Mouse (Mus musculus) intestine, embryonic 15.5 days (tissue): ENCODE results near the gene Lep. TPM values are rescaled to one million over a fixed set of nuclear protein-coding genes. Genes with fewer than 3 reads are reported as not detected.

ENCODE experiments used
- ATAC-seq: fragments of 200-750 bp; cut with Nextera tagmentation; 2 replicates; pipeline ENCODE4 v1.8.0; 2017; ENCODE audit warnings: moderate TSS enrichment, moderate library complexity
- H3K27ac ChIP-seq: fragments of 300-500 bp; sonication (generic); 2 replicates; pipeline ENCODE4 v1.5.1; 2015; ENCODE audit warnings: mild to moderate bottlenecking, inconsistent platforms
- H3K27me3 ChIP-seq: fragments of 300-500 bp; sonication (generic); replicated peaks from 2 replicates; pipeline ENCODE4 v1.6.1; 2015; ENCODE audit warnings: inconsistent platforms
- H3K36me3 ChIP-seq: fragments of 300-500 bp; sonication (generic); 2 replicates; pipeline ENCODE4 v1.6.1; 2015; ENCODE audit warnings: inconsistent platforms
- H3K4me1 ChIP-seq: fragments of 300-500 bp; sonication (generic); replicated peaks from 2 replicates; pipeline ENCODE4 v1.6.1; 2015; ENCODE audit warnings: inconsistent platforms
- H3K4me2 ChIP-seq: fragments of 300-500 bp; sonication (generic); replicated peaks from 2 replicates; pipeline ENCODE4 v1.6.1; 2015; ENCODE audit warnings: mild to moderate bottlenecking, inconsistent platforms
- H3K4me3 ChIP-seq: fragments of 300-500 bp; sonication (generic); replicated peaks from 2 replicates; pipeline ENCODE4 v1.5.1; 2015; ENCODE audit warnings: inconsistent platforms
- H3K9ac ChIP-seq: fragments of 300-500 bp; sonication (generic); 2 replicates; pipeline ENCODE4 v1.6.1; 2015; ENCODE audit warnings: inconsistent platforms
- H3K9me3 ChIP-seq: fragments of 300-500 bp; sonication (generic); 2 replicates; pipeline ENCODE4 v1.6.1; 2016; ENCODE audit warnings: inconsistent platforms
- WGBS: fragments of 180-500 bp; shearing (Covaris S2); methylation state at CpG from one replicate; pipeline ENCODE4 v1.1.7; 2015; 5-methylcytosine and 5-hydroxymethylcytosine counted together
- polyA plus RNA-seq: library from polyadenylated mRNA; unstranded; fragments of >200 nt; fragmentation: Nextera tagmentation; extraction: Ambion mirVana; gene quantifications from 2 replicates; pipeline ENCODE4 v1.2.1, GENCODE M21; 2015

Gene Lep
- polyA plus RNA-seq, 1 experiment from 2014 or later = not detected

DNA sequence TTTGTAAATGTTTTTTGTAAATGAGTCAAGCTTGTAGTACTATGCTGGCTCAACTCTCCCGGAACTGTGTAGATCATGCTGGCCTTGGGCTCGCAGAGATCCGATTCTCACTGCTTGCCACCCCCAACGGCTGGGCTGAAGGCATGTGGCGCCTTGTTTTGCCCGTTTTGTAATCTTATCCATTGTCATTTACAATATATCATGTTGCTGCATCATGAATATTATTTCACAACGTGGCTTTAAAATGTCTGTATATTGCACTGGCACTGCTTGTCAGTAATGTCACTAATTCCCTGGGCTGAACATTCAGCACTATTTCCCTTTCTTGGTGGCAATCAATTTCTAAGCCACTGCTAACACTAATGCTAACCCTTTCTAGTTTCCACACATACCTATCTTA, 3.6 kb upstream of the Lep start:
- ATAC-seq = no peak
- H3K9me3 ChIP-seq = no peaks in the 10 kb centered on the region
- no peak overlapping the region for H3K4me2 ChIP-seq
- H3K9ac ChIP-seq = no peak overlapping the region
- no peaks in the 10 kb centered on the region for H3K4me1 ChIP-seq
- H3K27me3 ChIP-seq = no peaks in the 10 kb centered on the region
- no peak overlapping the region for H3K4me3 ChIP-seq
- H3K36me3 ChIP-seq = no peaks in the 10 kb centered on the region
- H3K27ac ChIP-seq = no peak overlapping the region
- 84% methylated on average over 7 of the region's 7 CpGs for WGBS

DNA sequence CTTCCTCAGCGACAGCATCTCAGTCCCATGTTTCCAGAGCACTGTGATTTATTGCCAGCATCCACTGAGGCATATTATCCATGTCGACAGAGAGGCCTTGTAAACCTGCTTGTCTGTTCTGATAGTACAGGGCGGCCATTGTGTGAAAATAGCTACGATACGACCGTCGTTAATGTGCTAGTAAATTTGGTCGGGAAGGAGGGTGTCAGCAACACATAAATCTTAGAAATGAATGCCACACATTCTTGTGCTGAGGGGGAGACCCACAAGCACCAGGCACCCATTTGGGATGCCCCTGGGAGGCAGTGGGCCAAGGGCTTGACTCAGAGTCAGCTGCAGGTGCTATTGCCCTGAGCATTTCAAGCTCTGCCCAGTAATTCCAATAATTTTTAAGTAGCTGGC, 6.4 kb downstream of the Lep start:
- H3K9ac ChIP-seq = no peak overlapping the region
- H3K9me3 ChIP-seq = no peaks in the 10 kb centered on the region
- no peak overlapping the region for H3K27ac ChIP-seq
- no peak overlapping the region for H3K4me2 ChIP-seq
- WGBS = 38% methylated on average over 8 of the region's 8 CpGs
- H3K36me3 ChIP-seq = no peaks in the 10 kb centered on the region
- H3K4me1 ChIP-seq = no peaks in the 10 kb centered on the region
- no peak; the same call in 1 of the 2 replicates for ATAC-seq
- H3K27me3 ChIP-seq = no peaks in the 10 kb centered on the region
- H3K4me3 ChIP-seq = no peak overlapping the region

DNA sequence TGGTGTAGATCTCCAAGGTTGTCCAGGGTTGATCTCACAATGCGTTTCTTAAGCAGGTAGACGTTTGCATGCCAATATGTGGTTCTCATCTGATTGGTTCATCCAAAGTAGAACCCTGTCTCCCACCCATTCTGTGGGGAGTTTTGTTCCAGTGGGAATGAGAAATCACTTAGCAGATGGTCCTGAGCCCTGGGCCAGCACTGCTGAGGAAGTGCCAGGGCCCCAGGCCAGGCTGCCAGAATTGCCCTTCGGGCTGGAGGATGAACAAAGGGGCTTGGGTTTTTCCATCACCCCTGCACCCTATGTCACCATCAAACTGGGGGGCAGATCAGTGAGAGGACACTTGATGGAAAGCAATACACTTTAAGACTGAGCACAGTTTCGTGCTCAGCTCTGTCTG, 12.2 kb downstream of the Lep start:
- Histone ChIP-seq H3K4me2 (no peak overlapping the region), H3K27me3 (no peaks in the 10 kb centered on the region), H3K36me3 (no peaks in the 10 kb centered on the region), H3K4me1 (no peaks in the 10 kb centered on the region), H3K4me3 (no peak overlapping the region), H3K27ac (no peak overlapping the region), H3K9me3 (no peaks in the 10 kb centered on the region), H3K9ac (no peak overlapping the region)
- ATAC-seq = no peak
- WGBS = 83% methylated on average over 4 of the region's 4 CpGs

DNA sequence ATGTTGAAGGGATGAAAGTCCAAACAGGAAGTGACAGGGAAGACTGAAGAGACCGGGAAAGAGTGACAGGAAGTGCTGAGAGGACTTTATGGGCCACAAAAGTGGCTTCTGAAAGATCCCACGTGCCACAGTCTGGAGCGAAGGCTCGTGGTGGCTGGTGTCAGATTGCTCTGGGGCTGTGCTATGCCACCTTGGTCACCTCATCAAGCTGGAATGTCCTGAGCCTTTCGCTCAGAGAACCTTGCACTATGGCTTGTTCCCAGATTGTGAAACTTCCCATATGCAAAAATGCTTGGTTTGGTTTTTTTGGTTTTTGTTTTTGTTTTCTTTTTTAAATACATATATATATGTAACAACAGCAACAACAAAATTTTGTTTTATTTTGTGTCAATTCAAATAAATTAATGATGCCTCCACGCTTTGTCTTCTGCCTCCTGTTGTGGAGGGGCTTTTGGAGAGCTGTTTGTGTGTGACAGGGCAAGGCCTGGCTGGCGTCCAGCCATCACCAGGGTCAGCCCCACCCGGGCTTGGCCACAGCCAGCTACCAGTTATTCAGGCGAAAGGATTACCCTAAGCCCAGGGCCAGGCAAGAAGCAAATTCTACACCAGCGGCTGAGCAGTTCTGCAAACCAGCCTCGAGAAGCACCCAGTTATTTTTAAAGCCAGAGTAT, 13.6 kb downstream of the Lep start:
- Histone ChIP-seq H3K27me3 (no peaks in the 10 kb centered on the region), H3K4me3 (no peak overlapping the region), H3K36me3 (no peaks in the 10 kb centered on the region), H3K9ac (no peak overlapping the region), H3K27ac (no peak overlapping the region), H3K4me1 (no peaks in the 10 kb centered on the region), H3K4me2 (no peak overlapping the region), H3K9me3 (no peaks in the 10 kb centered on the region)
- WGBS = 66% methylated on average over 11 of the region's 11 CpGs
- no peak for ATAC-seq

GRCm38 (mm10) chr6:29074133-29074469, 14.1 kb downstream of the Lep start:
- no peak for ATAC-seq
- H3K4me1 ChIP-seq = no peaks in the 10 kb centered on the region
- no peak overlapping the region for H3K27ac ChIP-seq
- H3K36me3 ChIP-seq = no peaks in the 10 kb centered on the region
- no peak overlapping the region for H3K9ac ChIP-seq
- no peak overlapping the region for H3K4me3 ChIP-seq
- no peaks in the 10 kb centered on the region for H3K9me3 ChIP-seq
- no peaks in the 10 kb centered on the region for H3K27me3 ChIP-seq
- no peak overlapping the region for H3K4me2 ChIP-seq

DNA sequence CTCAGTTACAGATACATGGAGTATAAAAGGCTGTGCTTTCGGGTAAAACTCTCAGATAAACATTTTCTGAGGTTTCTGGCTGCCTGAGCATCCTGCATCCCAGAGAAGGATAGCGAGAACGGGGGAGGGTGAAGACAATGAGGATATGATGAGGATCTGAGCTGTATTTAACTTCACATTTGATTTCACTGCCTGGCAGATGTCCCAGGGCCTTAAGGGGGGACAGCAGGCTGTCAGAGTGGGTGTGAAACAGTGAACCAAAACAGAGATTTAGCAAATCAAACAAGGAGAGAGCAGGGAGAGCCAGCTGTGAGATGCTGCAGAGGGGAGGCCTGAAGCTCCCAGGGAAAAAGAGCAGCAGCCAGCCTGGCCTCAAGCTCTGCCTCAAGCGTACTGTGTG, 19.3 kb downstream of the Lep start:
- no peak for ATAC-seq
- WGBS = 33% methylated on average over 4 of the region's 4 CpGs
- 0 out of 2 replicates have a peak overlapping the region, but pooled peaks have one; percentile 22 for H3K27ac ChIP-seq

GRCm38 (mm10) chr6:29081826-29082363, 21.9 kb downstream of the Lep start:
- H3K4me3 ChIP-seq = no peak overlapping the region
- no peak overlapping the region for H3K9ac ChIP-seq
- no peak overlapping the region for H3K27ac ChIP-seq
- H3K9me3 ChIP-seq = no peaks in the 10 kb centered on the region
- H3K36me3 ChIP-seq = no peaks in the 10 kb centered on the region
- H3K27me3 ChIP-seq = no peaks in the 10 kb centered on the region
- 77% methylated on average over 10 of the region's 10 CpGs for WGBS
- H3K4me1 ChIP-seq = no peaks in the 10 kb centered on the region
- H3K4me2 ChIP-seq = no peak overlapping the region
- ATAC-seq = no peak

More for the DNA sequence above, 19.3 kb downstream of the Lep start:
- Histone ChIP-seq H3K9ac (no peak overlapping the region), H3K4me2 (no peak overlapping the region), H3K4me1 (no peaks in the 10 kb centered on the region), H3K36me3 (no peaks in the 10 kb centered on the region), H3K27me3 (no peaks in the 10 kb centered on the region), H3K9me3 (no peaks in the 10 kb centered on the region), H3K4me3 (no peak overlapping the region)

GRCm38 (mm10) chr6:29082776-29083354, 22.8 kb downstream of the Lep start:
- 42% methylated on average over 9 of the region's 9 CpGs for WGBS
- no peak for ATAC-seq
- no peaks in the 10 kb centered on the region for H3K9me3 ChIP-seq

DNA sequence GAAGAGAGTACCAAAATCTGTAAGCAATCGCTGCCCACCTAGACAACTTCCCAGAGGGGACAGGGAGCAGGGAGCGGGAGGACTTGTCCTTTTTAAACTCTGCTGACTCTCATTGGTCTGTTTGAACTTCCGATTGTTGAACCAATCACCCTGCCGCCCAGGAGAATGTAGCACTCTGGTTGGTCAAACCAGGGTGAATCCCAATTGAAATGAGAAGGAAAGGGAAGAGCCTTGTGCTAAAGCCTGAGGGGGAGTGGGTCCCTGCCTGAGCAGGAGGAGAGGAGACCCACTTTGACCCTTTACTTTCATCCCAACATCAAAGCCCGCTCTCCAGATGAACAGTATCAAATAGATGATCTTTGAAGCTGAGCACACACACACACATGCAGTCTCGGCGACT, 24.4 kb downstream of the Lep start:
- 68% methylated on average over 7 of the region's 7 CpGs for WGBS
- Histone ChIP-seq H3K36me3 (no peaks in the 10 kb centered on the region), H3K4me1 (no peaks in the 10 kb centered on the region), H3K27me3 (no peaks in the 10 kb centered on the region), H3K27ac (no peak overlapping the region), H3K9me3 (no peaks in the 10 kb centered on the region), H3K4me3 (no peak overlapping the region), H3K4me2 (no peak overlapping the region), H3K9ac (no peak overlapping the region)
- no peak for ATAC-seq

More at GRCm38 (mm10) chr6:29082776-29083354, 22.8 kb downstream of the Lep start:
- Histone ChIP-seq H3K36me3 (no peaks in the 10 kb centered on the region), H3K27ac (no peak overlapping the region), H3K27me3 (no peaks in the 10 kb centered on the region), H3K4me2 (no peak overlapping the region), H3K9ac (no peak overlapping the region), H3K4me1 (no peaks in the 10 kb centered on the region), H3K4me3 (no peak overlapping the region)

DNA sequence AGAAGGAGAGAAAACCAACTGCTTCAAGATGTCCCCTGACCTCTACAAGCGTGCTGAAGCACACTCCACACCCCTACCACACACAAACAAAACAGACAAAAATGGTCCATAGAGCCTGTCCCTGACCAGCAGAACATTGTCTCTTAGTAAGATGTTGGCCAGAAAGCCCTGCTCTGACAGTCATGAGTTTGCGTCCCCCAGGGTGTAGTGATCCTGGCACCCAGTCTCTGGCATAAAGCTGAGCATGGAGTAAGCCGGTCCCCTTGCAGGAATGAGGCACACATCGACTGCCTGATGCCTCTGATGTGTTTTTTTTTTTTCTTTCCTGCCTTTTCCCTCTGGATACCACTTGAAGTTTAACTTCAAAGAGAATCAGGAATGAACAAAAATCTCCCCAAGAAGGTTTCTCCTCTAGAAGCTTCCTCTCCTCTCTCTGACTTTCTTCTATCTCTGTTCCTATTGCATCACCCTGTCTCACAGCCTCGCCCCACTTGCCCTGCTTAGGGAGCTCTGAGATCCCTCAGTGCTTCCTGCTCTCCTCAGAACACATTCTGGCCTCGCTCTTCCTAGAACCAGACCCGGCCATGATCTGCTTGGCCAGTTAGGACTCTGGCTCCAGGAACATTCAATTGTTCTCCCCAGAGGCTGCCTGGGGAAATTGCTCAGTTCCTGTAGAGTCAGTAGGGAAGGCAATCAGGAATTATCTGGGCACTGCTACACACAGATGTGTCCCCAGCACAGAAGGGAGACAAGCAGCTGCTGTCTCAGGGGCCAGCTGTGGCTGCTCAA, 28.1 kb downstream of the Lep start:
- no peak overlapping the region for H3K4me2 ChIP-seq
- H3K36me3 ChIP-seq = no peaks in the 10 kb centered on the region
- H3K9ac ChIP-seq = no peak overlapping the region
- no peaks in the 10 kb centered on the region for H3K27me3 ChIP-seq
- WGBS = 71% methylated on average over 7 of the region's 7 CpGs
- no peak overlapping the region for H3K4me3 ChIP-seq
- no peaks in the 10 kb centered on the region for H3K4me1 ChIP-seq
- H3K27ac ChIP-seq = no peak overlapping the region
- ATAC-seq = no peak
- H3K9me3 ChIP-seq = no peaks in the 10 kb centered on the region

DNA sequence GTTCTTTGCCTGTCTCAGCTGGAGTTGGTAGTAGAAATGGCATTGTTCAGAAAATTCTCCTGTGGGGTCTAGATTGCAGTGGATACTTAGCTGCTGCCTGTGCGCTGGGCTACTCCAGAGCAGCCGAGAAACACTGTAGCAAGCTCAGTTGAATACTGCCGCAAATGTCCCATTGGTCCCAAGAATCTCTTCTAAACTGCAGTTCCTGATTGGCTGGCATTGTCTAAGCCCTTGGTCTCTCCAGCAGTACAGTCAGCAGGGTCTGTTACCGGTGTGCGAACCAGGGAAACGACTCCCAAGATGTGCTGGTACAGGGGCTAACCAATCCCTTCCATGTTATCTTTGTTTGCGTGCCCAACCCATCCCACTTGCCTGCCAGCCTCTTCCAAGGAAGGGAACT, 32.2 kb downstream of the Lep start:
- H3K9ac ChIP-seq = no peak overlapping the region
- 79% methylated on average over 7 of the region's 7 CpGs for WGBS

DNA sequence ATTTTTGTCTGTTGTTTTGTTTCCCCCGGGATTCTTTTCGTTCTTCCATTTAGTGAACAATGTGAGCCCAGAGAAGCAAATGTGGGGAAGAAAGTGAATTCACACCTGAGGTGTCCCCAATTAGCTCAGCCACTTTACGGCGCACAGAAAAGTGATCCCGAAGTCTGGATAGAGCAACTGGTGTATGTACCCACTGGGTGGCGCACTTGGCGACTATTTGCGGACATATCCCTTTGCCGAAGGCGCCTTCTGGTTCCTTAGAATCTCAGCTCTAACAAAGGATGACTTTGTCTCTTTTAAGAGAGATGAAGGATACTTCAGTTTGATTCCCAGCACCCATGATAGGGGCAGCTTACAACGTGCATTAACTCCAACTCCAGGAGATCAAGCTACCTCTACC, 32.9 kb downstream of the Lep start:
- H3K4me3 ChIP-seq = no peak overlapping the region
- no peaks in the 10 kb centered on the region for H3K36me3 ChIP-seq
- H3K27me3 ChIP-seq = no peaks in the 10 kb centered on the region
- H3K4me1 ChIP-seq = no peaks in the 10 kb centered on the region
- H3K4me2 ChIP-seq = no peak overlapping the region
- 64% methylated on average over 11 of the region's 11 CpGs for WGBS
- no peak overlapping the region for H3K9ac ChIP-seq
- no peak overlapping the region for H3K27ac ChIP-seq
- no peak for ATAC-seq
- H3K9me3 ChIP-seq = no peaks in the 10 kb centered on the region; the same call in 1 of the 2 replicates

More for the DNA sequence above, 32.2 kb downstream of the Lep start:
- Histone ChIP-seq H3K4me3 (no peak overlapping the region), H3K4me1 (no peaks in the 10 kb centered on the region), H3K4me2 (no peak overlapping the region), H3K27ac (no peak overlapping the region), H3K36me3 (no peaks in the 10 kb centered on the region), H3K27me3 (no peaks in the 10 kb centered on the region), H3K9me3 (no peaks in the 10 kb centered on the region; the same call in 1 of the 2 replicates)
- no peak for ATAC-seq
